Mouse (Mus musculus): ENCODE measurements around the gene Psmd3.

DNA sequence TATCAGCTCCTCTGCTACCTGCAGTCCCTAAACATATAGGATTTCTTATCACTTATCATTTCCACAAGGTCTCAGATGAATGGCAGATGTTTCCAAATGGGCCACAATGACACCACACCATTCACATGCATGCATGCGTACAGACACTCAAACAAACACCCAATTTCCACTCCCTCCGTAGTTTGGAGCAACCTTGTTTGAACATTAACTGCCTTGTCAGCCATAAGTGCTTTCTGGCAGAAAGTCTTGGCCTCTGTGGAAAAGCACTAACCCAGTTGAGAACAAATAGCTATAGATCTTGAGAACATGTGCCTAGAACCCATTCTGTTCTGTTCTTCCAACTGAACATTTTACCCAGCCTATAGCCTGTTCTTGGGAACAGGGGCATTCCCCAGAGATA is 36.4 kb upstream of the Psmd3 start:
- no peak for TF ChIP-seq CTCF (IDR thresholded peaks at IDR 0.05; ENCODE audit: borderline replicate concordance, extremely low read depth, insufficient read depth, insufficient read length)
- TF ChIP-seq POLR2A (IDR thresholded peaks at IDR 0.05; ENCODE audit: borderline replicate concordance, extremely low read depth, insufficient read depth, insufficient read length, poor library complexity, severe bottlenecking) = no peak

Measured in brain, embryonic 14.5 days (tissue).